Mouse (Mus musculus): ENCODE results near the gene Proser2. TPM values are rescaled to one million over a fixed set of nuclear protein-coding genes. Genes with fewer than 3 reads are reported as not detected.

Gene Proser2
- polyA plus RNA-seq, 1 experiment from 2014 or later: 8.1 TPM

- Histone ChIP-seq H3K4me3 (no peak overlapping the region), H3K4me1 (no peaks in the 10 kb centered on the region), H3K9me3 (replicated peaks) (no peaks in the 10 kb centered on the region), H3K36me3 (no peaks in the 10 kb centered on the region), H3K27me3 (replicated peaks) (peaks cover 13% of the 10 kb centered on the region; the same call in 1 of the 2 replicates), H3K9ac (no peak overlapping the region), H3K27ac (no peak overlapping the region), H3K4me2 (no peak overlapping the region)
- no peak for ATAC-seq
- WGBS (ENCODE audit: insufficient replicate concordance): 53% methylated on average over 19 of the region's 19 CpGs
Observed at GRCm38 (mm10) chr2:6085622-6086530, 44.1 kb downstream of the Proser2 start.

DNA sequence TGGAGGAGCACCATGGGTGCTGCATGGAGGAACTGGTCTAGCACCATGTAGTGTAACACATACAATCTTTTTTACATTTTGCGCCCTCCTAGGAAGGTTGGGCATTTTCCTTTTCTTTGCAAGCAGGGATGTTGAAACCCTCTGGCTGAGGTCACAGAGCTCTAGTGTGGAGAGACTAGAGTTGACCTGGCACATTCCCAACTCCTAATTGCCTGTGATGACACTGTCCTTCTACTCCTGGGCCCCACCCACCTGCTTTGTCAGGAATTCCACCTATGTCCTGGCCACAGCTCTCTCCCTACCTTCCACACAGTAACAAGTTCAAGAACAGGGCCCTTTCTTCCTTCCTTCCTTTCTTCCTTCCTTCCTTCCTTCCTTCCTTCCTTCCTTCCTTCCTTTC, 46.3 kb downstream of the Proser2 start:
- Histone ChIP-seq H3K9me3 (replicated peaks) (no peaks in the 10 kb centered on the region), H3K27ac (no peak overlapping the region), H3K27me3 (replicated peaks) (peaks cover 24% of the 10 kb centered on the region), H3K9ac (no peak overlapping the region), H3K4me3 (no peak overlapping the region), H3K36me3 (no peaks in the 10 kb centered on the region), H3K4me1 (no peaks in the 10 kb centered on the region), H3K4me2 (no peak overlapping the region)
- ATAC-seq: no peak
- WGBS (ENCODE audit: insufficient replicate concordance): 76% methylated on average over 1 of the region's 1 CpGs

GRCm38 (mm10) chr2:6082615-6083014, 47.4 kb downstream of the Proser2 start:
- peaks cover 24% of the 10 kb centered on the region for H3K27me3 ChIP-seq (replicated peaks)
- H3K36me3 ChIP-seq: no peaks in the 10 kb centered on the region
- ATAC-seq: no peak
- H3K27ac ChIP-seq: no peak overlapping the region
- no peak overlapping the region for H3K9ac ChIP-seq
- no peak overlapping the region for H3K4me2 ChIP-seq
- no peaks in the 10 kb centered on the region for H3K4me1 ChIP-seq
- WGBS (ENCODE audit: insufficient replicate concordance): 62% methylated on average over 6 of the region's 6 CpGs
- no peaks in the 10 kb centered on the region for H3K9me3 ChIP-seq (replicated peaks)
- H3K4me3 ChIP-seq: no peak overlapping the region

DNA sequence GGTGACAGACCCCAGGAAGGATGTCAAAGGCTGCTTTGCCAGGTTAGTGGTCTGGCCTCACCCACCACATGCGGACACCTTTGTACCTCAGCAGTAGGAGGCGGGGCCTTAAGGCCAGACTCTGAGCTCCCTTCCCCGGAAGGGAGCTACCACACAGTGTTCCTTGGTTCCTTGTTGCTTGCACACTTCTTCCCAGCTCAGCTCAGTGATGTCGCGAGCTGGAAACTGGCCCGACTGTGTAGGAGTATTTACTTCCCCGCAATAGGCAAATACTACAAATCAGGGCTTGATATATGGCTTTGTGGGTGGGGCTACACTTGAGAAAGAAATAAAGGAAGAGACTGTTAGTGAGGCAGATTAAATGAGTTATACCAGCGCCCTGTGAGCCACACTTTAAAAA, 48.9 kb downstream of the Proser2 start:
- no peak overlapping the region for H3K9ac ChIP-seq
- WGBS (ENCODE audit: insufficient replicate concordance): 57% methylated on average over 8 of the region's 8 CpGs
- no peak overlapping the region for H3K4me2 ChIP-seq
- H3K4me3 ChIP-seq: no peak overlapping the region
- no peaks in the 10 kb centered on the region for H3K4me1 ChIP-seq
- no peaks in the 10 kb centered on the region for H3K36me3 ChIP-seq
- peaks cover 17% of the 10 kb centered on the region for H3K27me3 ChIP-seq (replicated peaks)
- H3K27ac ChIP-seq: no peak overlapping the region
- no peaks in the 10 kb centered on the region for H3K9me3 ChIP-seq (replicated peaks)
- ATAC-seq: no peak

DNA sequence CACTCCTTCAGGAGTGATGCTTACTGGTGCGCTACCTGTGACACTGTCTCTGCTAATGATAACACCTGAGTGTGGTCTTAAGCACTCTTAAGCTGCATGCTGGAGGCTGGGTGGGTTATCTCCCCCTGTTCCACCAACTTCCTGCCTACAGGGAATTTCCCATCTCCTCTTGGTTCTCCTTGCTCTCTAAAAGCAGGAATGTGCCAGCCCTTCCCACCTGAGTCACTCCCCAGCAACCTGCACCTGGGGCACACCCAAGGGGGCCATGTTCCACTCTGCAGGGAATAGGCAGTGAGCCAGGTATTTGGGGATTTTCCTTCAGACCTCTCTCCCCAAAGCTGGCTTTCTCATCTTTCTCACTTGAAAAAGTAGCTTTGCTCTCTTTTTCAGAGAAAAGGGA, 50.0 kb downstream of the Proser2 start:
- no peak for ATAC-seq
- Histone ChIP-seq H3K4me3 (no peak overlapping the region), H3K4me2 (no peak overlapping the region), H3K27ac (no peak overlapping the region), H3K9ac (no peak overlapping the region), H3K27me3 (replicated peaks) (peaks cover 17% of the 10 kb centered on the region), H3K36me3 (no peaks in the 10 kb centered on the region), H3K9me3 (replicated peaks) (no peaks in the 10 kb centered on the region), H3K4me1 (no peaks in the 10 kb centered on the region)
- WGBS (ENCODE audit: insufficient replicate concordance): 74% methylated on average over 1 of the region's 1 CpGs

DNA sequence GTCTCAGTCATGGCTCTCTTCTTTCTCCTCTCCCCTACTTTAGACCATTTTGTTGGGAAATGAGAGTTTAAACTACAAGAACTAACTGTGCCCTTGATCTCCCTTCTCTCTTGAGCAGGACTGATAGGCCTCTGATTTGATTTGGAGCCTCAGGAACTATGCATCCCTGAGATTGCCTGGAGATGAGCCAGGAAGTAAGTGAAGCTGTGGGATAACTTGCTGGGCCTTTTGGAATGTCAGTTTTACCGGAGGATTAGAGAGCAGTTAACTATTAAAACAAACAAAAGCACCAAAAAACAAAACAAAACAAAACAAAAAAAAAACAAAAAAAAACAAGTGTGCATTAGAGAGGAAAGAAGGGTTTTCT, 54.5 kb downstream of the Proser2 start:
- 33% methylated on average over 1 of the region's 1 CpGs for WGBS (ENCODE audit: insufficient replicate concordance)
- Histone ChIP-seq H3K4me3 (no peak overlapping the region), H3K4me2 (no peak overlapping the region), H3K27ac (no peak overlapping the region), H3K27me3 (replicated peaks) (peaks cover 15% of the 10 kb centered on the region), H3K4me1 (peaks cover 17% of the 10 kb centered on the region), H3K9me3 (replicated peaks) (no peaks in the 10 kb centered on the region), H3K9ac (no peak overlapping the region), H3K36me3 (no peaks in the 10 kb centered on the region)
- ATAC-seq: no peak

- Histone ChIP-seq H3K4me1 (peaks cover 17% of the 10 kb centered on the region), H3K9ac (no peak overlapping the region), H3K4me2 (no peak overlapping the region), H3K27ac (no peak overlapping the region), H3K27me3 (replicated peaks) (peaks cover 15% of the 10 kb centered on the region), H3K36me3 (no peaks in the 10 kb centered on the region), H3K9me3 (replicated peaks) (no peaks in the 10 kb centered on the region), H3K4me3 (no peak overlapping the region)
- WGBS (ENCODE audit: insufficient replicate concordance): 56% methylated on average over 10 of the region's 10 CpGs
- no peak for ATAC-seq
Observed at GRCm38 (mm10) chr2:6074891-6075529, 55.0 kb downstream of the Proser2 start.

DNA sequence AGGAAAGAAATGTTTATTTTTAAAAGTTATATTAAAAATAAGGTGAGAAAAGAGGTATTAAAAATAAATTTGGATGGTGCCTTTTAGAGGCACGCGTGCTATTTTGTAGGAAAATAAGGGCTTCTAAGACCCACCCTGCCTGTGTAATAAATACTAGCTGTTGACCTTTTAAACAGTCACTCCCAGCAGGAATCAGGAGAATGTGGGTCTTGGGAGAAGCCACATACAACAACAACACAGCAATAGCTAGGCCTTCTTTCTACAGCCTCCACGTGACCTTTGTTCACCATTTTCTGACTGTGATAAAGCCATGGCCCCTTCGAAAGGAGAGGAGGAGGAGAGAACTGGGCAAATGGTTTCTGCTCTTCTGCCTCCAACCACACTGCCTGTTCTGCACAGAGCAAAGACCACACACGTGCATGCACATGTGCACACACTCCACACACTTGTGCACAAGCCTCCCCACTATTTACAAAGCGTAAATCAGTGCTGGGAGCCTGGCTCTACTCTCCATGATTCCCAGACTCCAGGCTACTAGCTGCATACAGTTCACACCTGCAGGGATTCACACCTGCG, 57.2 kb downstream of the Proser2 start:
- Histone ChIP-seq H3K9ac (no peak overlapping the region), H3K4me2 (no peak overlapping the region), H3K4me3 (no peak overlapping the region), H3K36me3 (no peaks in the 10 kb centered on the region), H3K27me3 (replicated peaks) (peaks cover 4% of the 10 kb centered on the region; the same call in 1 of the 2 replicates), H3K9me3 (replicated peaks) (no peaks in the 10 kb centered on the region), H3K27ac (no peak overlapping the region), H3K4me1 (peaks cover 17% of the 10 kb centered on the region)
- no peak for ATAC-seq
- 72% methylated on average over 7 of the region's 7 CpGs for WGBS (ENCODE audit: insufficient replicate concordance)

GRCm38 (mm10) chr2:6071598-6072440, 58.2 kb downstream of the Proser2 start:
- no peaks in the 10 kb centered on the region for H3K36me3 ChIP-seq
- H3K4me3 ChIP-seq: no peak overlapping the region
- WGBS (ENCODE audit: insufficient replicate concordance): 18% methylated on average over 11 of the region's 11 CpGs
- no peaks in the 10 kb centered on the region for H3K9me3 ChIP-seq (replicated peaks)
- H3K9ac ChIP-seq: no peak overlapping the region
- no peak overlapping the region for H3K27ac ChIP-seq
- peak; percentile 77 for ATAC-seq
- peaks cover 4% of the 10 kb centered on the region; the same call in 1 of the 2 replicates for H3K27me3 ChIP-seq (replicated peaks)
- no peak overlapping the region for H3K4me2 ChIP-seq
- H3K4me1 ChIP-seq: peaks cover 17% of the 10 kb centered on the region

GRCm38 (mm10) chr2:6070925-6071324, 59.1 kb downstream of the Proser2 start:
- WGBS (ENCODE audit: insufficient replicate concordance): 24% methylated on average over 11 of the region's 11 CpGs
- no peak overlapping the region for H3K27ac ChIP-seq
- ATAC-seq: no peak

DNA sequence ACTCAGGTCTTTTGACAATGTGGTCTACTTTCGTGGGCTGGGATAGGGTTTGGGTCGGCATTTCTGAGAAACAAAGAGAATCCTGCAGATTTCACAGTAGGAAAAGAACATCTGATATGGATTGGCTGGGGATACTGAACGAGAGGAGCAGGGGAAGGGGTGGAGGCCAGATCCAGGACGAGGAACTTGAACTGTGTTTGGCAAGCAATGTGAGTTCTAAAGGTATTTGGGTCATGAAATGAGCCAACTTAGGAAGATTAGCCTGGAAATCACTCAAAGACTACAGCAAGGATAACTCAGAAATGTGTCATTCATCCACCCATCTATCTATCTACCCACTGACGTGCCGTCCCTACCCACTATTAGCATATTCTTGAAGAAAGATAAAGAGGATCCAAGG, 62.7 kb downstream of the Proser2 start:
- 71% methylated on average over 6 of the region's 6 CpGs for WGBS (ENCODE audit: insufficient replicate concordance)
- Histone ChIP-seq H3K4me3 (no peak overlapping the region), H3K27ac (no peak overlapping the region)

More at GRCm38 (mm10) chr2:6070925-6071324, 59.1 kb downstream of the Proser2 start:
- no peak overlapping the region for H3K9ac ChIP-seq
- H3K36me3 ChIP-seq: no peaks in the 10 kb centered on the region
- H3K4me1 ChIP-seq: peaks cover 17% of the 10 kb centered on the region
- H3K4me2 ChIP-seq: no peak overlapping the region
- no peak overlapping the region for H3K4me3 ChIP-seq
- no peaks in the 10 kb centered on the region for H3K9me3 ChIP-seq (replicated peaks)
- H3K27me3 ChIP-seq (replicated peaks): peaks cover 4% of the 10 kb centered on the region; the same call in 1 of the 2 replicates

More for the DNA sequence above, 62.7 kb downstream of the Proser2 start:
- H3K36me3 ChIP-seq: no peaks in the 10 kb centered on the region
- H3K4me2 ChIP-seq: no peak overlapping the region
- peaks cover 10% of the 10 kb centered on the region; the same call in 1 of the 2 replicates for H3K27me3 ChIP-seq (replicated peaks)
- H3K9me3 ChIP-seq (replicated peaks): no peaks in the 10 kb centered on the region
- no peak for ATAC-seq
- H3K4me1 ChIP-seq: peaks cover 17% of the 10 kb centered on the region
- no peak overlapping the region for H3K9ac ChIP-seq

Measured in liver, embryonic 12.5 days (tissue).